Mouse (Mus musculus): ENCODE measurements around the gene Nfe2l3. TPM values are rescaled to one million over a fixed set of nuclear protein-coding genes. Genes with fewer than 3 reads are reported as not detected.

The Nfe2l3 gene
- total RNA-seq, 1 experiment = 1.4 TPM

DNA sequence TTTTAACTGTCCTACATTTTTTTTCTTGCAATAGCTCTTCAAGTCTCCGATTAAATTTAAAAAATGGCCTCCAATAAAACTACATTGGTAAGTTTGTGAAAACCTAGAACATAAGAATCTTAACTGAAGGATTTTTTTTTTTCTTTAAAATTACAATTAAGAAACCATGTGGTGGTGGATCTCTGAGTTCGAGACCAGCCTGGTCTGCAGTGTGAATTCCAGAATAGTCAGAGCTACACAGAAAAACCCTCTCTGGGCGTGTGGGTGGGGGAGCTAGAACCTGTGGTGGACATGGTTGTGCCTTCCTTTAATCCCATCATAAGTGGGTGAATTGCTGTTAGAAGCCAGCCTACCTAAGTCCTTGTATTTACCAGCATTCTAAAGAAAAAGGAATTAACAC is 39.3 kb downstream of the Nfe2l3 start:
- Histone ChIP-seq H3K9me3 (ENCODE audit: control insufficient read depth, insufficient read depth, low read depth, low read length) (no peaks in the 10 kb centered on the region), H3K27ac (ENCODE audit: insufficient read depth, low read depth, low read length, poor library complexity, severe bottlenecking) (no peak overlapping the region), H3K4me3 (ENCODE audit: insufficient read depth in 1 of 2, low read depth in 1 of 2, low read length in 2 of 2, poor library complexity in 1 of 2, severe bottlenecking in 1 of 2) (peak overlapping the region; percentile 73 to 99; a peak in 3 of 4 replicates), H3K36me3 (ENCODE audit: control insufficient read depth, insufficient read depth, low read length, poor library complexity, severe bottlenecking) (peaks cover 30% of the 10 kb centered on the region), H3K9ac (ENCODE audit: insufficient read depth, low read depth, low read length, poor library complexity, severe bottlenecking) (peak overlapping the region; percentile 74; the same call in 1 of the 2 replicates), H3K4me1 (ENCODE audit: control insufficient read depth in 2 of 2, insufficient read depth in 2 of 2, low read length in 2 of 2, poor library complexity in 1 of 2) (peaks cover 0 to 4% of the 10 kb centered on the region in 2 experiments; a peak in 1 of 4 replicates)
- TF ChIP-seq HCFC1 (IDR thresholded peaks at IDR 0.05; ENCODE audit: borderline replicate concordance, insufficient read depth, low read length) (no peak), MAFK (IDR thresholded peaks at IDR 0.05; ENCODE audit: insufficient read depth, low read depth, low read length) (no peak), ZC3H11A (IDR thresholded peaks at IDR 0.05; ENCODE audit: borderline replicate concordance, low read depth, low read length) (no peak), ZNF384 (IDR thresholded peaks at IDR 0.05; ENCODE audit: low read depth, low read length) (no peak), CHD2 (IDR thresholded peaks at IDR 0.05; ENCODE audit: low read depth, low read length) (no peak)
- no peak for DNase-seq (ENCODE audit: low read depth, low spot score)
- in situ Hi-C loops (cut with MboI; ENCODE audit: low sequenced_read_pairs in 2 of 2, unreplicated experiment in 2 of 2) = no loop called here

- Histone ChIP-seq H3K9me3 (ENCODE audit: control insufficient read depth, insufficient read depth, low read depth, low read length) (no peaks in the 10 kb centered on the region), H3K9ac (ENCODE audit: insufficient read depth, low read depth, low read length, poor library complexity, severe bottlenecking) (peak overlapping the region; percentile 74; the same call in 1 of the 2 replicates), H3K4me1 (ENCODE audit: control insufficient read depth in 2 of 2, insufficient read depth in 2 of 2, low read length in 2 of 2, poor library complexity in 1 of 2) (peaks cover 0 to 4% of the 10 kb centered on the region in 2 experiments; a peak in 1 of 4 replicates), H3K36me3 (ENCODE audit: control insufficient read depth, insufficient read depth, low read length, poor library complexity, severe bottlenecking) (peaks cover 27% of the 10 kb centered on the region), H3K4me3 (ENCODE audit: insufficient read depth in 1 of 2, low read depth in 1 of 2, low read length in 2 of 2, poor library complexity in 1 of 2, severe bottlenecking in 1 of 2) (peak overlapping the region; percentile 47 to 73; a peak in 2 of 4 replicates), H3K27ac (ENCODE audit: insufficient read depth, low read depth, low read length, poor library complexity, severe bottlenecking) (no peak overlapping the region)
- in situ Hi-C loops (cut with MboI; ENCODE audit: low sequenced_read_pairs in 2 of 2, unreplicated experiment in 2 of 2) = no loop called here
- DNase-seq (ENCODE audit: low read depth, low spot score) = no peak
- TF ChIP-seq CHD2 (IDR thresholded peaks at IDR 0.05; ENCODE audit: low read depth, low read length) = no peak
- no peak for TF ChIP-seq HCFC1 (IDR thresholded peaks at IDR 0.05; ENCODE audit: borderline replicate concordance, insufficient read depth, low read length)
- no peak for TF ChIP-seq MAFK (IDR thresholded peaks at IDR 0.05; ENCODE audit: insufficient read depth, low read depth, low read length)
- no peak for TF ChIP-seq ZC3H11A (IDR thresholded peaks at IDR 0.05; ENCODE audit: borderline replicate concordance, low read depth, low read length)
- no peak for TF ChIP-seq ZNF384 (IDR thresholded peaks at IDR 0.05; ENCODE audit: low read depth, low read length)
Observed at GRCm38 (mm10) chr6:51472213-51472612, 39.7 kb downstream of the Nfe2l3 start.

GRCm38 (mm10) chr6:51479136-51479731 is 46.8 kb downstream of the Nfe2l3 start:
- Histone ChIP-seq H3K4me1 (ENCODE audit: control insufficient read depth in 2 of 2, insufficient read depth in 2 of 2, low read length in 2 of 2, poor library complexity in 1 of 2) (peaks cover 0 to 2% of the 10 kb centered on the region in 2 experiments; a peak in 1 of 4 replicates), H3K4me3 (ENCODE audit: insufficient read depth in 1 of 2, low read depth in 1 of 2, low read length in 2 of 2, poor library complexity in 1 of 2, severe bottlenecking in 1 of 2) (no peak overlapping the region), H3K9me3 (ENCODE audit: control insufficient read depth, insufficient read depth, low read depth, low read length) (no peaks in the 10 kb centered on the region), H3K9ac (ENCODE audit: insufficient read depth, low read depth, low read length, poor library complexity, severe bottlenecking) (no peak overlapping the region), H3K36me3 (ENCODE audit: control insufficient read depth, insufficient read depth, low read length, poor library complexity, severe bottlenecking) (peaks cover 45% of the 10 kb centered on the region), H3K27ac (ENCODE audit: insufficient read depth, low read depth, low read length, poor library complexity, severe bottlenecking) (no peak overlapping the region)
- TF ChIP-seq MAFK (IDR thresholded peaks at IDR 0.05; ENCODE audit: insufficient read depth, low read depth, low read length) = no peak
- TF ChIP-seq ZC3H11A (IDR thresholded peaks at IDR 0.05; ENCODE audit: borderline replicate concordance, low read depth, low read length) = no peak
- TF ChIP-seq HCFC1 (IDR thresholded peaks at IDR 0.05; ENCODE audit: borderline replicate concordance, insufficient read depth, low read length) = no peak
- TF ChIP-seq CHD2 (IDR thresholded peaks at IDR 0.05; ENCODE audit: low read depth, low read length) = no peak
- no peak for TF ChIP-seq ZNF384 (IDR thresholded peaks at IDR 0.05; ENCODE audit: low read depth, low read length)
- DNase-seq (ENCODE audit: low read depth, low spot score) = no peak
- in situ Hi-C loops (cut with MboI; ENCODE audit: low sequenced_read_pairs in 2 of 2, unreplicated experiment in 2 of 2) = no loop called here

DNA sequence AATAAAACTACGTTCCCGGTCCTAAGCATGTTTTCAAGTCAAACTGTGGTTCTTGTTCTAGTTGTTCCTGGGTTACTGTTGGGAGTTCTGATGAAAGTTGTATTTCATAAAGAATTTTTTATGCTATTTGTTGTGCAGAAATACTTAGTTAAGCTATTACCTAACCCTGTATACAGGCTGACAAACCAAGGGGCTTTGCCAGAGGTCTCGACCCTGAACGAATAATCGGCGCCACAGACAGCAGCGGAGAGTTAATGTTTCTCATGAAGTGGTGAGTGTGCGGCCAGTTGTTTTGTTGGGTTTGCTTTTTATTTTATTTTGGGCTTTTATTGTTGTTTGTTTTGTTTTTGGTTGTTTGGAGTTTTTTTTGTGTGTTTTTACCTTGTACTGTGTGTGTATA is 49.1 kb downstream of the Nfe2l3 start:
- peaks cover 33% of the 10 kb centered on the region for H3K36me3 ChIP-seq (ENCODE audit: control insufficient read depth, insufficient read depth, low read length, poor library complexity, severe bottlenecking)
- H3K4me3 ChIP-seq (ENCODE audit: insufficient read depth in 1 of 2, low read depth in 1 of 2, low read length in 2 of 2, poor library complexity in 1 of 2, severe bottlenecking in 1 of 2) = no peak overlapping the region
- peaks cover 0 to 2% of the 10 kb centered on the region in 2 experiments; a peak in 1 of 4 replicates for H3K4me1 ChIP-seq (ENCODE audit: control insufficient read depth in 2 of 2, insufficient read depth in 2 of 2, low read length in 2 of 2, poor library complexity in 1 of 2)
- in situ Hi-C loops (cut with MboI; ENCODE audit: low sequenced_read_pairs in 2 of 2, unreplicated experiment in 2 of 2) = no loop called here
- no peak for DNase-seq (ENCODE audit: low read depth, low spot score)
- no peaks in the 10 kb centered on the region for H3K9me3 ChIP-seq (ENCODE audit: control insufficient read depth, insufficient read depth, low read depth, low read length)
- TF ChIP-seq CHD2 (IDR thresholded peaks at IDR 0.05; ENCODE audit: low read depth, low read length) (no peak), MAFK (IDR thresholded peaks at IDR 0.05; ENCODE audit: insufficient read depth, low read depth, low read length) (no peak), ZNF384 (IDR thresholded peaks at IDR 0.05; ENCODE audit: low read depth, low read length) (no peak), ZC3H11A (IDR thresholded peaks at IDR 0.05; ENCODE audit: borderline replicate concordance, low read depth, low read length) (no peak), HCFC1 (IDR thresholded peaks at IDR 0.05; ENCODE audit: borderline replicate concordance, insufficient read depth, low read length) (no peak)
- no peak overlapping the region for H3K27ac ChIP-seq (ENCODE audit: insufficient read depth, low read depth, low read length, poor library complexity, severe bottlenecking)
- no peak overlapping the region for H3K9ac ChIP-seq (ENCODE audit: insufficient read depth, low read depth, low read length, poor library complexity, severe bottlenecking)

Data from ES-E14 (cell line).